Mouse (Mus musculus) neural tube, embryonic 13.5 days (tissue): ENCODE measurements at regions not wholly inside any gene's neighbourhood (a gene's known extent, or its start where the extent isn't known, plus 50 kb on each side); places are given as distances from the start of the nearest gene placed in this dataset.
A peak's percentile ranks its signal among the peaks of the same experiment; 100 is the strongest.

Source experiments
- ATAC-seq: fragments of 200-750 bp; cut with Nextera tagmentation; 2 replicates; pipeline ENCODE4 v1.8.0; 2017; ENCODE audit warnings: low read depth, mild to moderate bottlenecking, moderate TSS enrichment, moderate library complexity
- H3K27ac ChIP-seq: fragments of 300-500 bp; sonication (generic); replicated peaks from 2 replicates; pipeline ENCODE4 v1.5.1; 2015; ENCODE audit warnings: moderate library complexity, mild to moderate bottlenecking, inconsistent platforms
- H3K27me3 ChIP-seq: fragments of 300-500 bp; sonication (generic); 2 replicates; pipeline ENCODE4 v1.6.1; 2015; ENCODE audit warnings: mild to moderate bottlenecking, inconsistent platforms
- H3K36me3 ChIP-seq: fragments of 300-500 bp; sonication (generic); 2 replicates; pipeline ENCODE4 v1.6.1; 2015; ENCODE audit warnings: mild to moderate bottlenecking, inconsistent platforms
- H3K4me1 ChIP-seq: fragments of 300-500 bp; sonication (generic); replicated peaks from 2 replicates; pipeline ENCODE4 v1.6.1; 2015; ENCODE audit warnings: inconsistent platforms
- H3K4me2 ChIP-seq: fragments of 300-500 bp; sonication (generic); 2 replicates; pipeline ENCODE4 v1.6.1; 2015; ENCODE audit warnings: inconsistent platforms, mild to moderate bottlenecking, moderate library complexity
- H3K4me3 ChIP-seq: fragments of 300-500 bp; sonication (generic); 2 replicates; pipeline ENCODE4 v1.5.1; 2015; ENCODE audit warnings: mild to moderate bottlenecking, inconsistent platforms
- H3K9ac ChIP-seq: fragments of 300-500 bp; sonication (generic); 2 replicates; pipeline ENCODE4 v1.6.1; 2015; ENCODE audit warnings: moderate library complexity, mild to moderate bottlenecking, inconsistent platforms
- H3K9me3 ChIP-seq: fragments of 300-500 bp; sonication (generic); 2 replicates; pipeline ENCODE4 v1.6.1; 2016; ENCODE audit warnings: inconsistent platforms
- WGBS: fragments of 180-500 bp; shearing (Covaris S2); methylation state at CpG from one replicate; pipeline ENCODE4 v1.1.7; 2015; 5-methylcytosine and 5-hydroxymethylcytosine counted together

DNA sequence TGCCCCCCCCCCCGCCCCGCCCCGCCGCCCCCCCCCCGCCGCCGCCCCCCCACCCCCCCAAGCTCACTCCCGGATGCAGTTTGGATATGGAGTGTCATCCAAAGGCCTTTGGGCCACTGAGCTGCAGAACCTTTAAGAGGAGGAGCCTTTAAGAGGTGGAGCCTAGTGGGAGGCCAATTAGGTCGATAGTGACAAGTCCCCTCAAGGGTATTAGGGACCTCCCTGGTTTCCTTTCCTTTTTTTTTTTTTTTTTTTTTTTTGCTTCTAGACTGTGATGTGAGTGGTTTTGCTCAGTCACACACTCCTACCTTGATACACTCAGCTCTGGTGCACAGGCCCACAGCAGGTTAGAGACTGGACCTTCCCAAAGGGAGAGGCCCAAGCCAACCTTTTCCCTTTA is 156.5 kb downstream of the Gm9376 start:
- H3K4me3 ChIP-seq, result no peak overlapping the region
- H3K4me2 ChIP-seq, result no peak overlapping the region
- H3K36me3 ChIP-seq, result no peaks in the 10 kb centered on the region
- peaks cover 25% of the 10 kb centered on the region for H3K9me3 ChIP-seq
- peaks cover 10% of the 10 kb centered on the region for H3K4me1 ChIP-seq
- ATAC-seq, result 0 out of 2 replicates have a peak, but pooled peaks have one; percentile 28
- WGBS, result 0% methylated on average over 3 of the region's 9 CpGs
- H3K9ac ChIP-seq, result no peak overlapping the region
- H3K27me3 ChIP-seq, result no peaks in the 10 kb centered on the region
- H3K27ac ChIP-seq, result no peak overlapping the region

- peaks cover 10% of the 10 kb centered on the region for H3K4me1 ChIP-seq
- ATAC-seq, result no peak
- no peak overlapping the region for H3K27ac ChIP-seq
- H3K4me3 ChIP-seq, result no peak overlapping the region
- no peak overlapping the region for H3K4me2 ChIP-seq
- no peaks in the 10 kb centered on the region for H3K36me3 ChIP-seq
- peaks cover 2% of the 10 kb centered on the region for H3K27me3 ChIP-seq
- no peaks in the 10 kb centered on the region for H3K9me3 ChIP-seq
- H3K9ac ChIP-seq, result no peak overlapping the region
- WGBS, result 84% methylated on average over 3 of the region's 3 CpGs
These were observed 159.8 kb downstream of the Gm9376 start for GRCm38 (mm10) chr14:118426562-118426961.

DNA sequence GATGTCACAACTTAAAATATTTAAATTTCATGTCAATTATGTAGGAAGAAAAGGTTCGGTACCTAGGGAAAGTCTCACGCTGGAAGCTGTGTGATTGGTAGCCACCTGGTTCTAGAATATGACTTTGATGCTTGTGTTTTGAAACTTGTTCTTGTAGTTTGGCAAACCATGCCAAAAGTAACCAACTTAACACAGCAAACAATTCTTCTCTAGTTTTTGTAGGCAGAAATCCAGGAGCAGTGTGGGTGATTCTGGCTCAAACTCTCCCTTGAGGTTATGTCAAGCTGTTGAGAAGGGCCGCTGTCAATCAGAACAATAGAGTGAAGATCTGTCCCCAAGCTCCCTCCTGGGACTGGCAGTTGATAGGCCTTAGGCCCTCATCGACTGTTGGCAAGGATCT is 163.5 kb downstream of the Gm9376 start:
- ATAC-seq, result no peak
- WGBS, result 85% methylated on average over 4 of the region's 4 CpGs
- no peak overlapping the region for H3K27ac ChIP-seq

GRCm38 (mm10) chr14:118430740-118431139 is 164.0 kb downstream of the Gm9376 start:
- Histone ChIP-seq H3K4me1 (peaks cover 2% of the 10 kb centered on the region), H3K27ac (no peak overlapping the region), H3K27me3 (peaks cover 29% of the 10 kb centered on the region), H3K36me3 (no peaks in the 10 kb centered on the region), H3K4me2 (no peak overlapping the region), H3K9ac (no peak overlapping the region), H3K9me3 (no peaks in the 10 kb centered on the region), H3K4me3 (no peak overlapping the region)
- ATAC-seq, result no peak
- WGBS, result 98% methylated on average over 1 of the region's 1 CpGs

More for the DNA sequence above, 163.5 kb downstream of the Gm9376 start:
- Histone ChIP-seq H3K9ac (no peak overlapping the region), H3K4me1 (no peaks in the 10 kb centered on the region), H3K36me3 (no peaks in the 10 kb centered on the region), H3K9me3 (no peaks in the 10 kb centered on the region), H3K4me3 (no peak overlapping the region), H3K4me2 (no peak overlapping the region), H3K27me3 (peaks cover 29% of the 10 kb centered on the region)

GRCm38 (mm10) chr14:118431241-118431882 is 164.6 kb downstream of the Gm9376 start:
- ATAC-seq, result no peak
- H3K4me2 ChIP-seq, result no peak overlapping the region
- no peaks in the 10 kb centered on the region for H3K36me3 ChIP-seq
- 83% methylated on average over 6 of the region's 6 CpGs for WGBS
- peaks cover 29% of the 10 kb centered on the region for H3K27me3 ChIP-seq
- H3K9me3 ChIP-seq, result no peaks in the 10 kb centered on the region
- no peak overlapping the region for H3K27ac ChIP-seq
- H3K4me1 ChIP-seq, result peaks cover 6% of the 10 kb centered on the region
- H3K4me3 ChIP-seq, result no peak overlapping the region
- H3K9ac ChIP-seq, result no peak overlapping the region
